Mouse (Mus musculus) forebrain, embryonic 10.5 days (tissue): ENCODE measurements around the gene Kcnd1. TPM values are rescaled to one million over a fixed set of nuclear protein-coding genes. Genes with fewer than 3 reads are reported as not detected.

Experiments
- DNase-seq: peaks from one replicate; pipeline ENCODE4 v3.0.0-alpha.2; 2017; ENCODE audit warnings: low spot score; ENCODE audit errors: extremely low spot score
- H3K27ac ChIP-seq: fragments of 300-500 bp; sonication (generic); 2 replicates; pipeline ENCODE4 v1.5.1; 2016; ENCODE audit warnings: mild to moderate bottlenecking
- H3K27me3 ChIP-seq: fragments of 300-500 bp; sonication (generic); 2 replicates; pipeline ENCODE4 v1.6.1; 2016; ENCODE audit warnings: mild to moderate bottlenecking; ENCODE audit not compliant: poor library complexity, severe bottlenecking
- H3K36me3 ChIP-seq: fragments of 300-500 bp; sonication (generic); replicated peaks from 2 replicates; pipeline ENCODE4 v1.6.1; 2016; ENCODE audit warnings: mild to moderate bottlenecking, moderate library complexity
- H3K4me1 ChIP-seq: fragments of 300-500 bp; sonication (generic); 2 replicates; pipeline ENCODE4 v1.6.1; 2016
- H3K4me3 ChIP-seq: fragments of 300-500 bp; sonication (generic); 2 replicates; pipeline ENCODE4 v1.5.1; 2016; ENCODE audit warnings: mild to moderate bottlenecking, moderate library complexity
- H3K9me3 ChIP-seq: fragments of 300-500 bp; sonication (generic); 2 replicates; pipeline ENCODE4 v1.6.1; 2016; ENCODE audit warnings: mild to moderate bottlenecking, moderate library complexity
- WGBS: fragments of 180-500 bp; shearing (Covaris S2); methylation state at CpG from one replicate; pipeline ENCODE4 v1.1.7; 2016; 5-methylcytosine and 5-hydroxymethylcytosine counted together
- microRNA counts: library from miRNA; unstranded; fragments of <30 nt; microRNA quantifications from one replicate; lab custom pipeline; 2017
- microRNA-seq: library from miRNA; unstranded; fragments of <30 nt; microRNA quantifications from one replicate; pipeline ENCODE4, GENCODE M21; 2017
- polyA plus RNA-seq: library from polyadenylated mRNA; unstranded; fragments of >200 nt; fragmentation: Nextera tagmentation; extraction: Ambion mirVana; gene quantifications from 2 replicates; pipeline ENCODE4 v1.2.1, GENCODE M21; 2016

Gene Kcnd1
- polyA plus RNA-seq, 1 experiment from 2014 or later, result 0.87 TPM

DNA sequence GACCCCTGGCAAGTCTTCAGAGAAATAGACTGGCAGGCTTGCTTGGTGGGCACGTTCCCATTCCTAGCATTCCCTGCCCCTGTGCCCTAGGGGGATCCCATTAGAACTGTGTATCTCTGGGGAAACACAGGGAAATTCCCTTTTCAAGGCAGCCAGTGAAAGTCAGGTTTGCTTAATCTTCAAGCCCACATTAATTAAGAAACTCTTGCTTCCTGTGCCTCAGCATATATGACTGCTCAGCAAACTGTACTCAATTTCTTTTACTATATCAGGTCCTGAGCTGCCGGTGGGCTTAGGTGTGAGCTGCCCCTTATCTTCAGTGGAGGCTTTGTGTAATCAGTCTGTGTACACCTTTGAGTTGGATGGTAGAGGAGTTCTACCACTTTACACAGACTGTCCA lies 43.7 kb downstream of the Kcnd1 start:
- Histone ChIP-seq H3K4me3 (no peak overlapping the region), H3K27ac (no peak overlapping the region), H3K4me1 (no peaks in the 10 kb centered on the region; the same call in 1 of the 2 replicates), H3K36me3 (peaks cover 15% of the 10 kb centered on the region), H3K27me3 (no peaks in the 10 kb centered on the region), H3K9me3 (no peaks in the 10 kb centered on the region)
- DNase-seq, result no peak
- WGBS, result 77% methylated on average over 2 of the region's 2 CpGs

GRCm38 (mm10) chrX:7867141-7867540 lies 45.1 kb downstream of the Kcnd1 start:
- no peak overlapping the region for H3K27ac ChIP-seq
- no peaks in the 10 kb centered on the region for H3K9me3 ChIP-seq
- WGBS, result 92% methylated on average over 1 of the region's 1 CpGs
- H3K36me3 ChIP-seq, result peaks cover 26% of the 10 kb centered on the region
- DNase-seq, result no peak
- no peaks in the 10 kb centered on the region for H3K27me3 ChIP-seq
- H3K4me3 ChIP-seq, result no peak overlapping the region
- H3K4me1 ChIP-seq, result no peaks in the 10 kb centered on the region; the same call in 1 of the 2 replicates

DNA sequence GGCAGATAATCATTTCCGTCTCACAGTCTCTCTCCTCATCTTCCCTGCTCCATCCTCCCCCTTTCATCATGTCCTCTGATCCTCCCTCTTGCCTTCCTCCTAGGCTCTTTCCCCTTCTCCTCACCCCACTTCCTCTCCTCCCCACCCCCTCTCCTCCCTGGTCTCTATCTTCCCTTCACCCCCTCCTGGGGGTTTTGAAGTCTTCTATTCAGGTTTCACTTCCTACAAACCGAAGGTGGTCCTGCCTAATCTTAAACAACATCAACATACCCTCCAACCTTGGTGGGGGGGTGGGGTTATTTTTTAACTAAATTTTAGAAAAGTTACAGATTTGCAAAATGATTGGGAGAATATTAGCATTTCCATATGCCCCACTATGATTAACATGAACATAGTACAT lies 46.4 kb downstream of the Kcnd1 start:
- H3K27ac ChIP-seq, result no peak overlapping the region
- WGBS, result 26% methylated on average over 2 of the region's 2 CpGs
- no peak overlapping the region for H3K4me3 ChIP-seq
- peaks cover 2% of the 10 kb centered on the region; the same call in 1 of the 2 replicates for H3K9me3 ChIP-seq
- no peak for DNase-seq
- peaks cover 39% of the 10 kb centered on the region for H3K36me3 ChIP-seq
- H3K27me3 ChIP-seq, result no peaks in the 10 kb centered on the region
- no peaks in the 10 kb centered on the region; the same call in 1 of the 2 replicates for H3K4me1 ChIP-seq

- Histone ChIP-seq H3K36me3 (peaks cover 52% of the 10 kb centered on the region), H3K27ac (no peak overlapping the region), H3K4me1 (no peaks in the 10 kb centered on the region; the same call in 1 of the 2 replicates), H3K27me3 (no peaks in the 10 kb centered on the region), H3K9me3 (peaks cover 4% of the 10 kb centered on the region; the same call in 1 of the 2 replicates), H3K4me3 (no peak overlapping the region)
- WGBS, result 31% methylated on average over 3 of the region's 3 CpGs
- DNase-seq, result no peak
These were observed 47.7 kb downstream of the Kcnd1 start for GRCm38 (mm10) chrX:7869826-7870225.

- no peaks in the 10 kb centered on the region for H3K27me3 ChIP-seq
- H3K9me3 ChIP-seq, result peaks cover 4% of the 10 kb centered on the region; the same call in 1 of the 2 replicates
- peak; percentile 71 for DNase-seq
- H3K36me3 ChIP-seq, result peaks cover 21% of the 10 kb centered on the region
- 8% methylated on average over 36 of the region's 38 CpGs for WGBS
- H3K4me3 ChIP-seq, result peak within 1 kb of the TSS; percentile 62
- H3K4me1 ChIP-seq, result peaks cover 24% of the 10 kb centered on the region
- peak within 1 kb of the TSS; percentile 69 for H3K27ac ChIP-seq
These were observed 55.9 kb downstream of the Kcnd1 start, which contains the start of gene Pim2 for GRCm38 (mm10) chrX:7878007-7878419. Gene Pim2 (plus strand): TSS chrX:7878262.

DNA sequence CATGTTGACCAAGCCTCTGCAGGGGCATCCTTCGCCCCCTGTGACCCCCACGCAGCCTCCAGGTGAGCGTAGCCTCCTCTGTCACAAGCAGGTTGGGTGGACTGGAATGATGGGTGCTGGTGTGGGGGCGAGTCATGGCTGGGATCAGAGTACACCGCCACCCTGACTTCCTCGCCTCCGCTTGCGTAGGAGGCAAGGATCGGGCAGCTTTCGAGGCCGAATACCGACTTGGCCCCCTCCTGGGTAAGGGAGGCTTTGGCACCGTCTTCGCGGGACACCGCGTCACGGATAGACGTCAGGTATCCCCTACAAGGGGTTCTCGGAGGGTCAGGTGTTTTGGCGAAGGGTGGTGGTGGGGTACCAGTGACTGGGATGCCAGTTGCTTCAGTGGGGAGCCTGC lies 56.4 kb downstream of the Kcnd1 start:
- WGBS, result 11% methylated on average over 21 of the region's 21 CpGs
- Histone ChIP-seq H3K4me1 (peaks cover 29% of the 10 kb centered on the region), H3K27me3 (no peaks in the 10 kb centered on the region), H3K4me3 (peak overlapping the region; percentile 62), H3K27ac (peak overlapping the region; percentile 69), H3K36me3 (peaks cover 17% of the 10 kb centered on the region), H3K9me3 (peaks cover 3% of the 10 kb centered on the region; the same call in 1 of the 2 replicates)
- DNase-seq, result peak; percentile 20

GRCm38 (mm10) chrX:7879819-7880218 lies 57.7 kb downstream of the Kcnd1 start:
- 9% methylated on average over 11 of the region's 11 CpGs for WGBS
- no peaks in the 10 kb centered on the region for H3K27me3 ChIP-seq
- peaks cover 31% of the 10 kb centered on the region for H3K4me1 ChIP-seq
- no peak overlapping the region for H3K27ac ChIP-seq
- DNase-seq, result peak; percentile 73
- no peaks in the 10 kb centered on the region; the same call in 1 of the 2 replicates for H3K9me3 ChIP-seq
- peak overlapping the region; percentile 62 for H3K4me3 ChIP-seq
- H3K36me3 ChIP-seq, result peaks cover 4% of the 10 kb centered on the region

- peak; percentile 75 for DNase-seq
- 15% methylated on average over 49 of the region's 49 CpGs for WGBS
- H3K27ac ChIP-seq, result peak within 1 kb of the TSS; percentile 86
These were observed 61.9 kb downstream of the Kcnd1 start, which contains the start of gene Slc35a2 for GRCm38 (mm10) chrX:7883841-7884567. Gene Slc35a2 (plus strand): TSS chrX:7884028.

More at GRCm38 (mm10) chrX:7883841-7884567, 61.9 kb downstream of the Kcnd1 start, which contains the start of gene Slc35a2:
- Histone ChIP-seq H3K27me3 (no peaks in the 10 kb centered on the region), H3K4me3 (peak within 1 kb of the TSS; percentile 63), H3K9me3 (no peaks in the 10 kb centered on the region), H3K36me3 (peaks cover 10% of the 10 kb centered on the region; the same call in 1 of the 2 replicates), H3K4me1 (peaks cover 22% of the 10 kb centered on the region)

MicroRNAs within 50 kb of the gene (microRNA counts, 519-probe panel; counts per million panel counts)
- 4,351 counts per million, percentile 79 among the panel's probes with 10 or more counts for microRNA mmu-miR-1198 (lab: Ali Mortazavi, UCI)

Small RNA genes within 50 kb of the gene (microRNA-seq; reads per million reads assigned to microRNA genes)
- 23.0 reads per million, percentile 32 among the genes with 10 or more reads in this experiment for gene Mir1198

Other genes with a start within 250 kb of the Kcnd1 start
- 0.09 TPM in 2 replicates for gene Foxp3, start 248.6 kb upstream of the Kcnd1 start, polyA plus RNA-seq
- gene Ppp1r3f, start 248.0 kb upstream of the Kcnd1 start, polyA plus RNA-seq, result 1.3 and 1.6 TPM in 2 replicates
- gene Ccdc22, start 216.8 kb upstream of the Kcnd1 start, polyA plus RNA-seq, result 35.8 and 38.0 TPM in 2 replicates
- gene Cacna1f, start 215.2 kb upstream of the Kcnd1 start, polyA plus RNA-seq, result 0.02 TPM in 1 of 2 replicates, not detected in the other
- 9.2 and 11.6 TPM in 2 replicates for gene Syp, start 183.8 kb upstream of the Kcnd1 start, polyA plus RNA-seq
- 3.2 and 3.6 TPM in 2 replicates for gene Prickle3, start 165.0 kb upstream of the Kcnd1 start, polyA plus RNA-seq
- 49.7 and 50.4 TPM in 2 replicates for gene Plp2, start 150.9 kb upstream of the Kcnd1 start, polyA plus RNA-seq
- gene Magix, start 141.0 kb upstream of the Kcnd1 start, polyA plus RNA-seq, result 0.10 TPM in 1 of 2 replicates, not detected in the other
- gene Gpkow, start 125.2 kb upstream of the Kcnd1 start, polyA plus RNA-seq, result 44.4 and 46.1 TPM in 2 replicates
- 16.3 and 20.0 TPM in 2 replicates for gene Wdr45, start 108.0 kb upstream of the Kcnd1 start, polyA plus RNA-seq
- 0.47 TPM in 1 of 2 replicates, not detected in the other for gene Gm45208, start 100.0 kb upstream of the Kcnd1 start, polyA plus RNA-seq
- gene Praf2, start 93.8 kb upstream of the Kcnd1 start, polyA plus RNA-seq, result 76.5 and 78.4 TPM in 2 replicates
- 14.5 and 19.3 TPM in 2 replicates for gene Ccdc120, start 71.4 kb upstream of the Kcnd1 start, polyA plus RNA-seq
- gene Tfe3, start 59.7 kb upstream of the Kcnd1 start, polyA plus RNA-seq, result 25.3 and 29.3 TPM in 2 replicates
- 45.6 TPM in 2 replicates for gene Gripap1, start 32.5 kb upstream of the Kcnd1 start, polyA plus RNA-seq
- gene Otud5, start 19.1 kb downstream of the Kcnd1 start, polyA plus RNA-seq, result 40.3 and 40.8 TPM in 2 replicates
- gene Pim2, start 56.0 kb downstream of the Kcnd1 start, polyA plus RNA-seq, result 10.4 and 14.0 TPM in 2 replicates
- 25.0 and 27.3 TPM in 2 replicates for gene Slc35a2, start 61.7 kb downstream of the Kcnd1 start, polyA plus RNA-seq
- gene Pqbp1, start 77.0 kb downstream of the Kcnd1 start, polyA plus RNA-seq, result 128 and 129 TPM in 2 replicates
- 182 and 186 TPM in 2 replicates for gene Timm17b, start 77.1 kb downstream of the Kcnd1 start, polyA plus RNA-seq
- not detected in 2 replicates for gene Gm10491, start 85.5 kb downstream of the Kcnd1 start, polyA plus RNA-seq
- not detected in 2 replicates for gene Gm10490, start 87.3 kb downstream of the Kcnd1 start, polyA plus RNA-seq
- 8.7 and 8.9 TPM in 2 replicates for gene Pcsk1n, start 97.5 kb downstream of the Kcnd1 start, polyA plus RNA-seq
- 0.22 and 0.43 TPM in 2 replicates for gene Eras, start 106.3 kb downstream of the Kcnd1 start, polyA plus RNA-seq
- 75.6 and 76.7 TPM in 2 replicates for gene Hdac6, start 125.6 kb downstream of the Kcnd1 start, polyA plus RNA-seq
- 6.6 and 8.0 TPM in 2 replicates for gene Gata1, start 155.8 kb downstream of the Kcnd1 start, polyA plus RNA-seq
- not detected in 2 replicates for gene Glod5, start 196.2 kb downstream of the Kcnd1 start, polyA plus RNA-seq